Mouse (Mus musculus) embryonic facial prominence, embryonic 15.5 days (tissue): ENCODE measurements around the gene Pex16. TPM values are rescaled to one million over a fixed set of nuclear protein-coding genes. Genes with fewer than 3 reads are reported as not detected.
A peak's percentile ranks its signal among the peaks of the same experiment; 100 is the strongest.

ENCODE experiments used
- ATAC-seq: fragments of 200-750 bp; cut with Nextera tagmentation; 2 replicates; pipeline ENCODE4 v1.8.0; 2017; ENCODE audit warnings: low read depth, moderate TSS enrichment; ENCODE audit not compliant: insufficient number of reproducible peaks, low FRiP score, low TSS enrichment
- H3K27ac ChIP-seq: fragments of 300-500 bp; sonication (generic); replicated peaks from 2 replicates; pipeline ENCODE4 v1.5.1; 2015; ENCODE audit warnings: mild to moderate bottlenecking, inconsistent platforms
- H3K27me3 ChIP-seq: fragments of 300-500 bp; sonication (generic); 2 replicates; pipeline ENCODE4 v1.6.1; 2015; ENCODE audit warnings: inconsistent platforms
- H3K36me3 ChIP-seq: fragments of 300-500 bp; sonication (generic); 2 replicates; pipeline ENCODE4 v1.6.1; 2015; ENCODE audit warnings: mild to moderate bottlenecking, inconsistent platforms
- H3K4me1 ChIP-seq: fragments of 300-500 bp; sonication (generic); 2 replicates; pipeline ENCODE4 v1.6.1; 2015; ENCODE audit warnings: inconsistent platforms
- H3K4me2 ChIP-seq: fragments of 300-500 bp; sonication (generic); replicated peaks from 2 replicates; pipeline ENCODE4 v1.6.1; 2015; ENCODE audit warnings: mild to moderate bottlenecking, inconsistent platforms
- H3K4me3 ChIP-seq: fragments of 300-500 bp; sonication (generic); replicated peaks from 2 replicates; pipeline ENCODE4 v1.5.1; 2015; ENCODE audit warnings: mild to moderate bottlenecking, inconsistent platforms
- H3K9ac ChIP-seq: fragments of 300-500 bp; sonication (generic); 2 replicates; pipeline ENCODE4 v1.6.1; 2015; ENCODE audit warnings: inconsistent platforms
- H3K9me3 ChIP-seq: fragments of 300-500 bp; sonication (generic); replicated peaks from 2 replicates; pipeline ENCODE4 v1.6.1; 2016; ENCODE audit warnings: inconsistent platforms
- WGBS: fragments of 180-500 bp; shearing (Covaris S2); methylation state at CpG from one replicate; pipeline ENCODE4 v1.1.7; 2015; 5-methylcytosine and 5-hydroxymethylcytosine counted together
- polyA plus RNA-seq: library from polyadenylated mRNA; unstranded; fragments of >200 nt; fragmentation: Nextera tagmentation; extraction: Ambion mirVana; gene quantifications from 2 replicates; pipeline ENCODE4 v1.2.1, GENCODE M21; 2015

Gene Pex16
- polyA plus RNA-seq, 1 experiment from 2014 or later: 27.8 TPM

GRCm38 (mm10) chr2:92403776-92404319, 29.4 kb downstream of the Pex16 start:
- H3K27ac ChIP-seq: no peak overlapping the region
- H3K9me3 ChIP-seq: no peaks in the 10 kb centered on the region
- WGBS: 85% methylated on average over 5 of the region's 5 CpGs
- peaks cover 10% of the 10 kb centered on the region for H3K4me1 ChIP-seq
- no peak overlapping the region for H3K4me2 ChIP-seq
- H3K4me3 ChIP-seq: no peak overlapping the region
- H3K27me3 ChIP-seq: peaks cover 7% of the 10 kb centered on the region; the same call in 1 of the 2 replicates
- no peak for ATAC-seq
- H3K36me3 ChIP-seq: peaks cover 51% of the 10 kb centered on the region
- H3K9ac ChIP-seq: no peak overlapping the region

- H3K9ac ChIP-seq: no peak overlapping the region
- H3K4me3 ChIP-seq: no peak overlapping the region
- no peaks in the 10 kb centered on the region for H3K9me3 ChIP-seq
- 77% methylated on average over 6 of the region's 6 CpGs for WGBS
- H3K36me3 ChIP-seq: peaks cover 60% of the 10 kb centered on the region
- no peak overlapping the region for H3K27ac ChIP-seq
- H3K4me1 ChIP-seq: peaks cover 10% of the 10 kb centered on the region
- ATAC-seq: no peak
- no peak overlapping the region for H3K4me2 ChIP-seq
- H3K27me3 ChIP-seq: peaks cover 7% of the 10 kb centered on the region; the same call in 1 of the 2 replicates
Observed at GRCm38 (mm10) chr2:92404737-92405136, 30.3 kb downstream of the Pex16 start.

GRCm38 (mm10) chr2:92405687-92406086, 31.2 kb downstream of the Pex16 start:
- Histone ChIP-seq H3K4me3 (no peak overlapping the region), H3K9me3 (no peaks in the 10 kb centered on the region), H3K4me1 (peaks cover 6% of the 10 kb centered on the region), H3K27ac (no peak overlapping the region), H3K36me3 (peaks cover 69% of the 10 kb centered on the region), H3K27me3 (peaks cover 2% of the 10 kb centered on the region; the same call in 1 of the 2 replicates), H3K9ac (no peak overlapping the region), H3K4me2 (no peak overlapping the region)
- WGBS: 92% methylated on average over 7 of the region's 7 CpGs
- ATAC-seq: no peak

- Histone ChIP-seq H3K4me3 (no peak overlapping the region), H3K27me3 (no peaks in the 10 kb centered on the region), H3K4me1 (no peaks in the 10 kb centered on the region), H3K4me2 (no peak overlapping the region), H3K9me3 (no peaks in the 10 kb centered on the region), H3K36me3 (peaks cover 96% of the 10 kb centered on the region), H3K9ac (no peak overlapping the region), H3K27ac (no peak overlapping the region)
- no peak for ATAC-seq
- WGBS: 88% methylated on average over 18 of the region's 18 CpGs
Observed at GRCm38 (mm10) chr2:92408309-92409045, 34.0 kb downstream of the Pex16 start.

GRCm38 (mm10) chr2:92411705-92412104, 37.2 kb downstream of the Pex16 start:
- Histone ChIP-seq H3K4me1 (no peaks in the 10 kb centered on the region), H3K27ac (no peak overlapping the region), H3K9ac (no peak overlapping the region), H3K36me3 (peaks cover 91% of the 10 kb centered on the region), H3K4me3 (no peak overlapping the region), H3K4me2 (no peak overlapping the region), H3K9me3 (no peaks in the 10 kb centered on the region), H3K27me3 (no peaks in the 10 kb centered on the region)
- ATAC-seq: no peak
- 94% methylated on average over 10 of the region's 10 CpGs for WGBS

GRCm38 (mm10) chr2:92421723-92422387, 47.4 kb downstream of the Pex16 start:
- Histone ChIP-seq H3K4me3 (no peak overlapping the region), H3K27me3 (no peaks in the 10 kb centered on the region), H3K9ac (no peak overlapping the region), H3K9me3 (no peaks in the 10 kb centered on the region), H3K27ac (no peak overlapping the region), H3K4me1 (peaks cover 28% of the 10 kb centered on the region), H3K4me2 (no peak overlapping the region), H3K36me3 (peaks cover 75% of the 10 kb centered on the region)
- ATAC-seq: no peak
- WGBS: 90% methylated on average over 7 of the region's 7 CpGs

GRCm38 (mm10) chr2:92422388-92423135, 48.1 kb downstream of the Pex16 start:
- Histone ChIP-seq H3K4me1 (peaks cover 35% of the 10 kb centered on the region), H3K4me3 (no peak overlapping the region), H3K27me3 (no peaks in the 10 kb centered on the region), H3K9ac (no peak overlapping the region), H3K36me3 (peaks cover 70% of the 10 kb centered on the region), H3K4me2 (no peak overlapping the region), H3K9me3 (no peaks in the 10 kb centered on the region), H3K27ac (no peak overlapping the region)
- ATAC-seq: no peak
- WGBS: 74% methylated on average over 10 of the region's 10 CpGs

- ATAC-seq: no peak
- H3K27me3 ChIP-seq: no peaks in the 10 kb centered on the region
- H3K9ac ChIP-seq: no peak overlapping the region
- H3K9me3 ChIP-seq: no peaks in the 10 kb centered on the region
- H3K4me3 ChIP-seq: no peak overlapping the region
- no peak overlapping the region for H3K4me2 ChIP-seq
- no peak overlapping the region for H3K27ac ChIP-seq
- peaks cover 41% of the 10 kb centered on the region for H3K4me1 ChIP-seq
- peaks cover 64% of the 10 kb centered on the region for H3K36me3 ChIP-seq
- 92% methylated on average over 9 of the region's 9 CpGs for WGBS
Observed at GRCm38 (mm10) chr2:92423156-92423555, 48.7 kb downstream of the Pex16 start.

- ATAC-seq: peak; percentile 37
- no peak overlapping the region for H3K4me2 ChIP-seq
- H3K9ac ChIP-seq: no peak overlapping the region
- no peaks in the 10 kb centered on the region for H3K9me3 ChIP-seq
- peaks cover 58% of the 10 kb centered on the region for H3K36me3 ChIP-seq
- no peak overlapping the region for H3K4me3 ChIP-seq
- 77% methylated on average over 9 of the region's 9 CpGs for WGBS
- H3K4me1 ChIP-seq: peaks cover 48% of the 10 kb centered on the region
- H3K27me3 ChIP-seq: no peaks in the 10 kb centered on the region
- H3K27ac ChIP-seq: peak overlapping the region; percentile 79
Observed at GRCm38 (mm10) chr2:92423702-92424461, 49.4 kb downstream of the Pex16 start.

GRCm38 (mm10) chr2:92424462-92425308, 50.2 kb downstream of the Pex16 start:
- WGBS: 78% methylated on average over 9 of the region's 9 CpGs
- peak overlapping the region; percentile 90 for H3K27ac ChIP-seq
- no peaks in the 10 kb centered on the region for H3K9me3 ChIP-seq
- H3K4me1 ChIP-seq: peaks cover 56% of the 10 kb centered on the region
- peak; percentile 71 for ATAC-seq
- no peak overlapping the region for H3K4me2 ChIP-seq
- no peaks in the 10 kb centered on the region for H3K27me3 ChIP-seq
- H3K4me3 ChIP-seq: no peak overlapping the region
- H3K9ac ChIP-seq: no peak overlapping the region
- peaks cover 50% of the 10 kb centered on the region for H3K36me3 ChIP-seq
